Mouse (Mus musculus): ENCODE measurements around the gene Cops9.

Cops9 gene

DNA sequence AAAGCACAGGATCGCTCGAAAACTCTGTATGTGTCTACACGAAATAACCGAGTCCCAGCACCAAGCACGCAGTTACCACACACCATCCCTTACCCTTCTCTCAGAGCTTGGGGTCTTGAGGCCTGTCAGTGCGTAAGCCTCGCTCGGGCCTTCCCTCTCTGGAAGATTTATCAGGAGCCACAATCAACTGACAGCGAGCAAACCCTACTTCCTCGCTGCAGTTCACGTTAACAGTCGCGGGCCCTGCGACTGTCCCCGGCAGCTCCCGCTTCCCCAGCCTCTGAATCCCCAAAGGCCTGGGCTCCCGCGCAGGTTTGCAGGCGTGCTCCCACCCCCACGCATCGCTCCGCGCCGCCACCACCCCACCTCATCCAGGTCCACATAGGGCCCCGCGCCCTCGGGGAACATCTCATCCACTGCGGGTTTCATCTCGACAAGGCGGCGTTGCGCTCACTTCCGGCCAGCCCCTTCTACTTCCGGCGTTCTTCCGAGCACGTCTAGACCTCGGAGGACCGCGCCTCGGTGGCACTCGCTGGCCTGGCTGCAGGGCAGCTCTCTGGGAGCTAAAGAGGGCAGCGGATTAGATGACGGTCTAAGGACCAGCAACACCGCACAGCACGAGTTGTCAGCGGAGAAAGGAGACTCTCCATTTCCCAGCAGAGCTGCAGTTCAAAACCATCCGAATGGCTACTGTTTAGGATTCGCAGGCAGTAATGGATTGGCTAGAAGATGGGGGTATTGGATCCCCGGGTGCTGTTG lies at the start of gene Cops9:
Gene Cops9 (minus strand): TSS at position 472 of the 759 bp plus-strand sequence.
- peak; percentile 65 for DNase-seq (ENCODE audit: low read depth)

DNA sequence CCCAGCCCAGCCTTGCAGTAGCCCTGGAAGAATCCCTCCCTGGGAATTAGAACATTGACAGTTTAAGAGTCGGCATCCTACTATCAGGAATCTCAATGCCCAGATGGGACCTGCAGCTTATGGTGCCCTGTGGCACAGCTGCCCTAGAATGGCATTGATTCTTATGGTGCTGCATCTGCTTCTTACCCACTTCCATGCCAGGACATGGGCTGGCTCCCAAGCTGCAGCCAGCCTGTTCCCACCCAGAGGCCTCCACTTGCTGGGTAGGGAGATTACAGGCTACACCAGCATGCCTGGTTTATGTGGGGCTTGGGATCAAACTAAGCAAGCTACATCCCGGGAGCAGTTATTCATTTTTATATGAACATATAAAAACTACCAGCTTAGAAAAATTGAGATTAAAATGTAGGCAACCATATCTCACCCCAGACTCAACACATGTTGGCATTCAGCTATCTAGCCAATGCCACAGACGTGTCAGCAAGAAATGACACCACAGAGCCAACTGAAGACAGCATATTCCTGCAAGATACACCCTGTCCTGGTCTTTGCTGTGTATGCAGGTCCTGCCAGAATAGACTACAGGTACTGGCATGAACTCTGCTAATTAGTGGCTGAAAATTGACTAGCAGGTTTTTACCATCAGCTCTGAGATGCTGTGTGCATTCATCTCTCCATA lies 49.5 kb upstream of the Cops9 start:
- DNase-seq (ENCODE audit: low read depth): no peak

DNA sequence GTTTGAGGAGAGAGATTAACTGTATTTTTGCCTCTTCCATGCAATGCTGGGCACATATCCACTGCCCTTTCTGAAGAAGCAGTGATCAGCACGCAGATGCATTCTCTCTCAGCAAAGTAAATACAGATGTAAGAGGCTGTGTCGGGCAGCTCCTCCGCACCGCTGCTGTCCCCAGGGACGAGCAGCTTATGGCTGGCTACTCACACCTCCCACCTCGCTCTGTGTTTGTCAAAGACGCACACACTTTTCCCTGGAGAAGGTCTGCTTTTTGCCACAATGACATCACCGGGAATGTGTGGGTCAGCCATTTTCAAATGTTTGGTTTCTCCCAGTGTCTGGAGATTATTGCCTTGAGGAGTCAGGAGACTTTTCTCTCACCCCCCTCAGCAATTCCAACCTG lies 45.2 kb upstream of the Cops9 start:
- DNase-seq (ENCODE audit: low read depth): no peak

DNA sequence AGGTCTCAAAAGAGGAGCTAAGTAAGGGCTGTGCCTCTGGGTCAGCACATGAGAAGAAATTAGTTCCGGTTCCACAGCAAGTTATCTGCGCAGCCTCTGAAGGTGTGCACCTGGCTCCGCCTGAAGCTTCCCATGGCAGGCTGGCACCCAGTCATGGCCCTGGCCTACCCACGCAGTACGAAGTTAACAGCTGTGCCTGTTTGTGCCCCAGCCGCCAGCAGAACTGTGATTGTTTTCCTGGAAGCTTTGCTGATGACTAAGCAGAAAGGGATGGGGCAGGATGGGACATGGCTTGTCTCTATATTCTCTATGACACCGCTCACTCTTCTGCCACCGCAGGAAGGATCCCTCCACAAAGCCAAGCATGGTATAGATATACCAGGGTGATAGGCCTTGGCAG lies 41.4 kb upstream of the Cops9 start:
- DNase-seq (ENCODE audit: low read depth): no peak

DNA sequence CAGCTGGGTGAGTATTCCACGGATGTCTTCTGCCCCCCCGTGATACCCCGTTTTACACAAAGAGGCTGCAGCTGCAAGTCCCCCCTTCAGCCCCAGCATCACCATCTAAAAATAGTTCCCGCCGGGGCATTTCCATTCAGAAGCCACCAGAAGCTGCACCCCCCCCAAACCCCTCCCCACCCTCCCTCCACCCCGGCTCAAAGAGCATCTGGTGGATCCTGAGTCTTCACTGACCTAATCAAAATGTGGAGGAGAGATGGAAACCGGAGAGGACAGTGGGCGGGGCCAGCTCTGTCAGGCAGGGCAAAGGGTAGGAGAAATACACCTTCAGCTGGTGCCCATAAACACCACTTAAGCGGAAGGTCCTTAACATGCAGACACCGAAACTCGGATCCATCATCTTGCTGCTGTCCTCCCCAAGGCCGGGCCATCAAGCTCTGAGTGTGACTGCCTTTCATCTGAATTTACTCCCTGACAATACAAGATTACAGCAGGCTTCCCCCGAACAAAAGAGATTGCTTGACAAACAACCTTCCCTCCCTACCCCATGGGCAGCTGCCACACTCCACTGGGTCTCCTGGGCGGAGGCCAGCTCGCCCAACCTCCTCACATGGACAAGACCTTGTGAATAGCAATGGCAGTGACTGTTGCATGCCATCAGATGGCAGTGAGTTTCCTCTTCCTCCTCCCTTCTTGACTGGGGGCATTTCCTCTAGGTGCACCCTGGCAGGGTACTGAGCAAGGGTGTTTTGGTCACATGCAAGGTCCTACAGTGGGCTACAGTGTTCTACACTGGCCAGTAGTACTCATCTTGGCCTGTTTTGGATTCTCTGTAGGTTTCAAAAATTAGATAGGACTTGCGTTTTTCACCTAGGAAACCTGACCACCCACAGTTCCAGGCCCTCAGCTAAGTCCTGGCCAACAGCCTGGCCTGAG lies 39.2 kb upstream of the Cops9 start:
- DNase-seq (ENCODE audit: low read depth): no peak

DNA sequence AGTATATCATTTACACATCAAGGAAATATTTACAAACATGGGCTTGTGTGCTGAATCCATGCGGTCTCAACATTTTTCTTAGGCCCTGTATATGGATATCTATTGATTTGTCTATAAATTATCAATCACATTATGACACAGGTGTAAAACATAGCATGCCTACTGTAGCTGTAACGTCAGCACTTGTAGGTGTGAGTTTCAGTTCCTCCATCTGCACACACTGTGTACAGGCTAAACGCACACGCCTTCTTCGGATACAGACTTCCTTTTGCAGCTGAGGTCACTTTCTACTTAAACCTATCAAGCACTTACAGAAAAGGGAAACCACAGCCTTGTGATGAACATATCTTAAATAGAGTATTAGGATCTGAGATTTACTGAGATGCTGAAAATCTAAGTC lies 37.0 kb upstream of the Cops9 start:
- no peak for DNase-seq (ENCODE audit: low read depth)

DNA sequence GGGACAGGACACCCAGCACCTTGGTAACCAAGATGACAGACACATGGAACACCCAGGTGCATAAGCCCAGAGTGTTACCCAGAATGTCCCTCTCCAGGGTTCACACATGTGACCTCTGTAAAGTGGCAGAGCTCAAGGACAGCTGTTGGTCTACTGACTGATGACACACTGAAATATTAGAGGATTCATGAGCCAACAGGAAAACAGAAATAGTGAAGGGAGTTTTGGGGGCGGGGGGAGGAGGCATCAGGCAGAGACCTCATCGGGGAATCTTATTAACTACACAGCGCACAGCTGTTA lies 34.8 kb upstream of the Cops9 start:
- no peak for DNase-seq (ENCODE audit: low read depth)

GRCm38 (mm10) chr1:92675932-92676675 lies 34.3 kb upstream of the Cops9 start:
- DNase-seq (ENCODE audit: low read depth): no peak

DNA sequence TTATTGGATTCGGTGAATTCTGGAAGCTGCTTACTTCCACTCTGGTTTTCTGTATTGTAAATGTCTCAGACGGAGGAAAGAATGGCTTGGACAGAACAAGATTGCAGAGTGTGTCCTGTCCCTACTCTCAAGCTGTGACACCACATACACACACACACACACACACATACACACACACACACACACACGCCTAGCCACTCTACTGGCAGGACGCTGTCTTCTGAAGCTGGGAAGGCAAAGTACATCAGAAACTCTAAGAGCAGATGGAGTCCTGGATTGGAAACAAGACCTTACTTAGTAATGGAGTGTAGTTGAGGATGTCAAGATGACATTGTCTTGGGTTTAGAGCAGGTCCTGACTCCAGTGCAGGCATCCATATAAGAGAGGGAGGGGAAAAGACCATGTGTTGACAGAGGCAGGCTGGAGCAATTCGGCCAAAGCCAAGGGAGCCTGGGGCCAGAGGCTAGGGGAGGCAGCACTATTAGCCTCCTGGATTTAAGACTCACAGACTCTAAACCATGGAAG lies 31.5 kb upstream of the Cops9 start:
- DNase-seq (ENCODE audit: low read depth): no peak

DNA sequence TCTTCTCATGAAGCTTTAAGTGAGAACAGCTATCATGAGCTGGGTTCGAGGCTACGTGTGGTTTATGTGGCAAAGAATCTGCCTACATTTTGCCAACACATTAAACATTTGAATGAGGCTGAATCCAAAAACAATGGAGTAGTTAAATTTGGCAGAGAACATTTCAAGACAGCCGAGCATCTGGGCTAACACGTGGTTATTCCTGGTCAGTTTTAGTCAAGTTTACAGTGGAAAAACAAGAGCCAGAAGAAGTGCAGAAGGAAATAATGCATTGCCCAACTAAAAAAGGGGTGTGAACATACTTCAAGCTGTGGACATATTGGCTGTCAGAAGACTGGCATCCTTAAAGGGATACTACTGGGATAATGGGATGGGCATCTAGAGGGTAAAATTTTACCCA lies 29.5 kb upstream of the Cops9 start:
- DNase-seq (ENCODE audit: low read depth): no peak

DNA sequence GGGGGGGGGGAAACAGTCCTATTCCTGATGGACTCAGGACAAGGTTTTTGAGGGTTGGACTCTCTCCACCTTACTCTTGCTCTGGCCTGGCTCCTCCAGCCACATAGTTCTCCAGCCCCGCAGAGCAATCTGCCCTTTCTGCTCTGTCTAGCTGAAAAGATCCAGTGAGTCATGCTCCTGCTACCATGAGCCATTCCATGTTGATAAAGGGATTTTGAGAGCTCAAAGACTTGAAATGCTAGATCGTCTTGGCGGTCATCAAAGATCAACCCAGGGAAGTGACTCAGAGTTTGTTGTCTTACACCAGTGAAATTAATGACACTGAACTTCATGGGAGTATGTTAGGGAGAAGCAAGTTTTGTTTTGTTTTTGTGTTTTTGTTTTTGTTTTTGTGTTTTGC lies 27.6 kb upstream of the Cops9 start:
- DNase-seq (ENCODE audit: low read depth): no peak

- no peak for DNase-seq (ENCODE audit: low read depth)
Measured at GRCm38 (mm10) chr1:92667106-92667505, 25.3 kb upstream of the Cops9 start.

- no peak for DNase-seq (ENCODE audit: low read depth)
Measured at GRCm38 (mm10) chr1:92659392-92659791, 17.6 kb upstream of the Cops9 start.

DNA sequence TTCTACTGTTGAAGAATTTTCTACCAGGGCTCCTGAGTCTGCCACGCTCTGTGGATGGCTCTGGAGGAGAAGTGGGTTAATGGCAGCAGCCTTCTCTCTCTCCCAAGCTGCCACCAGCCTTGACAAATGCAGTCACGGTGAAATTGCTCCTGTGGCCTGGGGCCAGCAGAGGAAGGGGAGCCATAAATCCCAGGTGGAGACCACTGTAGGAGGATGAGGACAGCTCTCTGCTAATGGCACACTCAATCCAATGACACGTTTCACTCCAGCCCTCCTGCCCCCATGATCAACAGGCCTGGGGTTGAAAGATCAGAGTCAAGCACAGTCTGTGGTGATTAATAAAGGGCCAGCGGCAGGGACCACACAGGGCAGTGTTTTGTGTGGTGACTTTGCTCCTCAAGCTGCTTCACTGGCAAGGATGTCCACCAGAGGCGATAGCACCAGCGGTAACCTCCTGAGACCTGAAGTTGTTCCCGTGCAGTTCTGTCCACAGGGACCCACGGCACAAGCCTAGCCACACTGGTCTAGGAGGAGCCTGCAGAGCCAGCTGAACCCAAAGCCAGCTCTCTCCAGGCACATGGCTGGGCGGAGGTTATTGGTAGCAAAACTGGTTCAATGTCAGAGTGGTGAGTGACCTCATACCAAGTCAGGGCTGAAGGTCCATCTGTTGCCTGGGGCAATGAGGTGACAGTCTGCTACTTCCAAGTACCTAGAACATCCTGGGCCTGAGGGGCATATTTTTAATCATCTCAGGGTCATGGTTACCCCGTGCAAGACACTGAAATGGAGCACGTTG lies 15.4 kb upstream of the Cops9 start:
- no peak for DNase-seq (ENCODE audit: low read depth)

- DNase-seq (ENCODE audit: low read depth): no peak
Measured at GRCm38 (mm10) chr1:92654676-92655075, 12.9 kb upstream of the Cops9 start.

DNA sequence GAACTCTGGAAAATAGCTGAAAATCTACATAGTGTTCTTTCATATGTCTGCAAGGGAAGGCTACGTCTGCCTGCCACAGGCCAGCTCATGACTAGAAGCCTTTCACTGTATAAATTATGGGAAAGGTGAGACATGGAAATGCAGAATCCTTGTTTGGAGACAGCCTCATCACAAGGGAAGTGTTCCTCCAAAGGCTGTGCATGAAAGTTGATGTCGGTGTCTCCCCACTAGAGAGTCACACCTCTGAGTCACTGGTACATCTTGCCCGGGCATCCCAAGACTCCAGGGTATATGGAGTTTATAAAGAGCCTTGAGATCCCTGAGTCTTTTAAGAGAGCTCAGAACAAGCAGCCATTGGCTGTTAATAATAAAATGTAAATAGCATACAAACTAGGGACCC lies 11.4 kb upstream of the Cops9 start:
- DNase-seq (ENCODE audit: low read depth): no peak

- DNase-seq (ENCODE audit: low read depth): peak; percentile 70
Measured at GRCm38 (mm10) chr1:92651467-92651866, 9.7 kb upstream of the Cops9 start.

DNA sequence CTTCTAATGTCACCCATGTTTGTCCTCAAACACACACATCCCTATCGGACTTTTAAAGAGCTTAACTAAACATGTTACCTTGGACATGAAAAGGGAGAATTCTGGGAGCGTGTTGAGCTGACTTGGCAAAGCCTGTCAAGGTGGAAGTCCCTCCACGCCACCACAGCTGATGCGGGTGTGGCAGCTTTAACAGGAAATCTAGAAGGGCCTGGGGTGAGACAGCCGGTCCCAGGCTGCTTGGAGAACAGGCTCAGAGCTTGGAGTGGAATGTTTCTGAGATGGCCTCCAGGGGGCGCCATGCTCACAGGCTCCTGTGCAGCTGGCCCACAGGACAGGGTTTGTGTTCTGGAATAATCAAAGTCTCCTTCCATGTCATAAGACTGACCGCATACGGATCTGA lies 6.9 kb upstream of the Cops9 start, which contains the start of gene Otos:
Gene Otos (minus strand): TSS at position 169 of the 400 bp plus-strand sequence.
- DNase-seq (ENCODE audit: low read depth): no peak

DNA sequence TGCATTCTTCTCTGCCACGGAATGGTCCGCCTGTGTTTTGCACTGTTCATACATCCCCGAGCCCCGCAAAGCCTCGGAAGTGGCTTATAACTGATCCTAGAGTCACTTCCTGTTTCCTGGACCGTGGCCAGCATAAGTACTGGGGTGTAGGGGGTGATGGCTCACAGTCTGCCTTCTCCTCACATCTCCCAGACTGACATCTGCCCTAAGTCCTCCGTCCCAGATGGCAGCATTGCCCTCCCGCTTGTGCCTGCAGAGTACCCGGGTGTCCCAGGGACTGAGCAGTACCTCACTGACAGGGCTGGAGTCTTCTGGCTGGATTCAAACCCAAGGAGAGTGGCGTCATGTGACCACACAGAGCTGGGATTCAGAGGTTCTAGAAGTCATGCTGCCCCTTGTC lies 6.4 kb upstream of the Cops9 start:
- no peak for DNase-seq (ENCODE audit: low read depth)

GRCm38 (mm10) chr1:92647752-92648151 lies 6.0 kb upstream of the Cops9 start:
- no peak for DNase-seq (ENCODE audit: low read depth)

DNA sequence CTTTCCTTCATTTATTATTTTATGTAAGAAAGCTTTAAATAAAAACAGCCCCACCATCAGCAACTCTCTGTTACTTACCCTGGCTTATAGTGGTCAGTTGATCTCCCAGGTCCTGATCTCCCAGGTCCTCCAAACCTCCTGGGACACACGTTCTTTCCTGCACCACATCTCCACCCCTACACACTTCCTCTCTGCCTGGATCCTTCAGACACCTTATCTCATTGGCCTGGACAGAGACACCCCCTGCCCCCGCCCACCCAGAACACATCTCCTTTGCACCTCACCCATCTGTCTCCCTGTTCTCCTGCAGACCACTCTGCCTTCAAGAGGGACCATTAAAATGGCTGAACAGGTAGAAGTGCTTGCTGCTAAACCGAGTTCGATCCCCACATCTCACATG lies 5.2 kb upstream of the Cops9 start:
- DNase-seq (ENCODE audit: low read depth): no peak

All from fibroblast of lung, adult 2 months (primary cell).